Mouse (Mus musculus) ZHBTc4 (cell line): ENCODE results near the gene Ptprg.

Experiments
- DNase-seq: peaks from one replicate; pipeline ENCODE4 v3.0.0-alpha.2; 2011; ENCODE audit warnings: low read depth, low spot score

Gene Ptprg

GRCm38 (mm10) chr14:12136536-12136935 lies 583.2 kb downstream of the Ptprg start:
- no peak for DNase-seq

- DNase-seq: peak; percentile 80
Measured at GRCm38 (mm10) chr14:12139643-12140481, 586.5 kb downstream of the Ptprg start.

- DNase-seq: no peak
Measured at GRCm38 (mm10) chr14:12143941-12144485, 590.7 kb downstream of the Ptprg start.

GRCm38 (mm10) chr14:12145919-12146318 lies 592.6 kb downstream of the Ptprg start:
- DNase-seq: peak; percentile 62

- no peak for DNase-seq
Measured at GRCm38 (mm10) chr14:12149529-12149928, 596.2 kb downstream of the Ptprg start.

- DNase-seq: peak; percentile 57
Measured at GRCm38 (mm10) chr14:12151927-12152326, 598.6 kb downstream of the Ptprg start.

GRCm38 (mm10) chr14:12152748-12153147 lies 599.4 kb downstream of the Ptprg start:
- no peak for DNase-seq

GRCm38 (mm10) chr14:12153599-12153998 lies 600.3 kb downstream of the Ptprg start:
- no peak for DNase-seq

GRCm38 (mm10) chr14:12161738-12162310 lies 608.5 kb downstream of the Ptprg start:
- DNase-seq: no peak

- no peak for DNase-seq
Measured at GRCm38 (mm10) chr14:12162331-12162854, 609.1 kb downstream of the Ptprg start.

- no peak for DNase-seq
Measured at GRCm38 (mm10) chr14:12163196-12163595, 609.9 kb downstream of the Ptprg start.

- DNase-seq: no peak
Measured at GRCm38 (mm10) chr14:12167215-12167614, 613.9 kb downstream of the Ptprg start.

- no peak for DNase-seq
Measured at GRCm38 (mm10) chr14:12167651-12168050, 614.3 kb downstream of the Ptprg start.

- DNase-seq: no peak
Measured at GRCm38 (mm10) chr14:12177436-12177835, 624.1 kb downstream of the Ptprg start.

- no peak for DNase-seq
Measured at GRCm38 (mm10) chr14:12178645-12179044, 625.3 kb downstream of the Ptprg start.

- DNase-seq: no peak
Measured at GRCm38 (mm10) chr14:12180116-12180515, 626.8 kb downstream of the Ptprg start.

- DNase-seq: no peak
Measured at GRCm38 (mm10) chr14:12185040-12185439, 631.7 kb downstream of the Ptprg start.

- DNase-seq: no peak
Measured at GRCm38 (mm10) chr14:12188352-12188751, 635.0 kb downstream of the Ptprg start.

GRCm38 (mm10) chr14:12189266-12189665 lies 635.9 kb downstream of the Ptprg start:
- DNase-seq: no peak

- DNase-seq: no peak
Measured at GRCm38 (mm10) chr14:12189717-12190600, 636.6 kb downstream of the Ptprg start.

GRCm38 (mm10) chr14:12191076-12191475 lies 637.7 kb downstream of the Ptprg start:
- no peak for DNase-seq

- DNase-seq: no peak
Measured at GRCm38 (mm10) chr14:12198735-12199134, 645.4 kb downstream of the Ptprg start.
